Comparison of ENCODE assay signal across 8 mouse cellular contexts in genomic region chr12:83987583-83988441, GRCm38 (mm10). TPM values are rescaled to one million over a fixed set of nuclear protein-coding genes. Genes with fewer than 3 reads are reported as not detected.
A peak's percentile ranks its signal among the peaks of the same experiment; 100 is the strongest.
DNase-seq lines count a peak whose midpoint lies in the region; ATAC-seq and TF ChIP-seq lines count a peak whose summit lies in the region.

Acot2 (plus strand) TSS chr12:83987861.

- H3K27ac ChIP-seq in ES-E14 (ENCODE audit: insufficient read depth, low read depth, low read length, poor library complexity, severe bottlenecking): no peak within 1 kb of the TSS
- H3K27ac ChIP-seq in forebrain, embryonic 15.5 days (replicated peaks): peak within 1 kb of the TSS; percentile 94
- H3K27ac ChIP-seq in liver, postnatal 0 days (ENCODE audit: low read depth): peak within 1 kb of the TSS; percentile 93
- peak within 1 kb of the TSS; percentile 93 for H3K27ac ChIP-seq in neural tube, embryonic 13.5 days (replicated peaks)

- TF ChIP-seq CTCF in liver, postnatal 0 days (IDR thresholded peaks at IDR 0.05; ENCODE audit: low read depth): peak; percentile 64

- no peaks in the 10 kb centered on the region for H3K9me3 ChIP-seq in ES-E14 (ENCODE audit: control insufficient read depth, insufficient read depth, low read depth, low read length)
- H3K9me3 ChIP-seq in forebrain, embryonic 15.5 days: no peaks in the 10 kb centered on the region
- no peaks in the 10 kb centered on the region; the same call in 1 of the 2 replicates for H3K9me3 ChIP-seq in liver, postnatal 0 days (ENCODE audit: low read length)
- no peaks in the 10 kb centered on the region; the same call in 1 of the 2 replicates for H3K9me3 ChIP-seq in neural tube, embryonic 13.5 days

- H3K9ac ChIP-seq in ES-E14 (ENCODE audit: insufficient read depth, low read depth, low read length, poor library complexity, severe bottlenecking): peak within 1 kb of the TSS; percentile 79
- H3K9ac ChIP-seq in forebrain, embryonic 15.5 days (replicated peaks): peak within 1 kb of the TSS; percentile 76
- peak within 1 kb of the TSS; percentile 78 for H3K9ac ChIP-seq in liver, postnatal 0 days (replicated peaks)
- H3K9ac ChIP-seq in neural tube, embryonic 13.5 days: peak within 1 kb of the TSS; percentile 81

- no peaks in the 10 kb centered on the region for H3K27me3 ChIP-seq in forebrain, embryonic 15.5 days
- H3K27me3 ChIP-seq in liver, postnatal 0 days (ENCODE audit: insufficient read depth, low read length): no peaks in the 10 kb centered on the region
- no peaks in the 10 kb centered on the region for H3K27me3 ChIP-seq in neural tube, embryonic 13.5 days

- intact Hi-C loops in heart, postnatal 14 days (cut with DNase I): no loop called here

- peak within 1 kb of the TSS; percentile 70 for H3K4me2 ChIP-seq in forebrain, embryonic 15.5 days (replicated peaks)
- H3K4me2 ChIP-seq in liver, postnatal 0 days (ENCODE audit: low read depth, low read length): peak within 1 kb of the TSS; percentile 72
- H3K4me2 ChIP-seq in neural tube, embryonic 13.5 days: peak within 1 kb of the TSS; percentile 63

- TF ChIP-seq EP300 in liver, postnatal 0 days (IDR thresholded peaks at IDR 0.05; ENCODE audit: low read depth): no peak

- peaks cover 1 to 5% of the 10 kb centered on the region in 2 experiments; a peak in 1 of 4 replicates for H3K4me1 ChIP-seq in ES-E14 (ENCODE audit: control insufficient read depth in 2 of 2, insufficient read depth in 2 of 2, low read length in 2 of 2, poor library complexity in 1 of 2)
- H3K4me1 ChIP-seq in forebrain, embryonic 15.5 days: peaks cover 6% of the 10 kb centered on the region
- H3K4me1 ChIP-seq in liver, postnatal 0 days (ENCODE audit: insufficient read depth): peaks cover 11% of the 10 kb centered on the region
- H3K4me1 ChIP-seq in neural tube, embryonic 13.5 days (replicated peaks): peaks cover 19% of the 10 kb centered on the region

- no peaks in the 10 kb centered on the region for H3K36me3 ChIP-seq in ES-E14 (ENCODE audit: control insufficient read depth, insufficient read depth, low read length, poor library complexity, severe bottlenecking)
- no peaks in the 10 kb centered on the region for H3K36me3 ChIP-seq in forebrain, embryonic 15.5 days
- H3K36me3 ChIP-seq in liver, postnatal 0 days (replicated peaks; ENCODE audit: insufficient read depth, low read length): no peaks in the 10 kb centered on the region
- H3K36me3 ChIP-seq in neural tube, embryonic 13.5 days: no peaks in the 10 kb centered on the region; the same call in 1 of the 2 replicates

- in situ Hi-C loops in ES-E14 (cut with MboI; ENCODE audit: low sequenced_read_pairs in 2 of 2, unreplicated experiment in 2 of 2): loop anchor here (5.0 kb wide), 2 partner anchors 1719 to 1729 kb away; no protein-coding TSS in a partner anchor

- peak; percentile 41 for DNase-seq in ES-E14 (ENCODE audit: low read depth, low spot score)
- DNase-seq in cerebellum, adult 11-12 months: peak; percentile 79
- DNase-seq in heart, postnatal 14 days: peak; percentile 81 to 82
- peak; percentile 80 for DNase-seq in layer of hippocampus, adult 11-12 months (ENCODE audit: low spot score)
- DNase-seq in liver, postnatal 0 days: peak; percentile 74
- peak; percentile 88 for DNase-seq in telencephalon, adult 2 months (ENCODE audit: low read depth, low spot score)

- WGBS in forebrain, embryonic 15.5 days: under 1% methylated on average over 80 of the region's 80 CpGs
- under 1% methylated on average over 80 of the region's 80 CpGs for WGBS in liver, postnatal 0 days (ENCODE audit: insufficient replicate concordance)
- WGBS in neural tube, embryonic 13.5 days: under 1% methylated on average over 75 of the region's 80 CpGs

- peak; percentile 95 for ATAC-seq in forebrain, embryonic 15.5 days (replicated peaks)
- ATAC-seq in liver, postnatal 0 days: peak; percentile 83
- peak; percentile 95 for ATAC-seq in neural tube, embryonic 13.5 days (ENCODE audit: low read depth)

- H3K4me3 ChIP-seq in ES-E14 (ENCODE audit: insufficient read depth in 1 of 2, low read depth in 1 of 2, low read length in 2 of 2, poor library complexity in 1 of 2, severe bottlenecking in 1 of 2): peak within 1 kb of the TSS; percentile 71
- peak within 1 kb of the TSS; percentile 83 for H3K4me3 ChIP-seq in forebrain, embryonic 15.5 days
- H3K4me3 ChIP-seq in liver, postnatal 0 days (ENCODE audit: low read depth, low read length): peak within 1 kb of the TSS; percentile 57
- H3K4me3 ChIP-seq in neural tube, embryonic 13.5 days: peak within 1 kb of the TSS; percentile 64

TF ChIP-seq in ES-E14, 5 proteins besides CTCF, POLR2A, EP300 and RAD21:
- TF ChIP-seq CHD2 (IDR thresholded peaks at IDR 0.05; ENCODE audit: low read depth, low read length): no peak
- no peak; the same call in 1 of the 2 replicates for TF ChIP-seq HCFC1 (IDR thresholded peaks at IDR 0.05; ENCODE audit: borderline replicate concordance, insufficient read depth, low read length)
- TF ChIP-seq MAFK (IDR thresholded peaks at IDR 0.05; ENCODE audit: insufficient read depth, low read depth, low read length): no peak
- no peak for TF ChIP-seq ZNF384 (IDR thresholded peaks at IDR 0.05; ENCODE audit: low read depth, low read length)
- no peak for TF ChIP-seq ZC3H11A (IDR thresholded peaks at IDR 0.05; ENCODE audit: borderline replicate concordance, low read depth, low read length)

RNA-seq across cellular contexts. Expression of gene Acot2, which starts in this region (rescaled TPM):
- total RNA-seq in ES-E14 (2012; rRNA removed): 3.7 and 4.1 TPM in 2 replicates
- polyA plus RNA-seq in forebrain, embryonic 15.5 days (2015; fragmentation: Nextera tagmentation; extraction: Ambion mirVana): 11.3 and 12.4 TPM in 2 replicates
- 100 to 1,000 TPM; 146 to 155 TPM for total RNA-seq in heart, postnatal 14 days (2021)
- 32.8 and 39.4 TPM in 2 replicates for polyA plus RNA-seq in liver, postnatal 0 days (2015; fragmentation: Nextera tagmentation; extraction: Ambion mirVana)
- 15.0 and 17.8 TPM in 2 replicates for polyA plus RNA-seq in neural tube, embryonic 13.5 days (2015; fragmentation: Nextera tagmentation; extraction: Ambion mirVana)

Comparison
In these comparisons a context has a peak if more than half of its experiments do, and no peak if none do; other contexts are left out.
1. RNA of gene Acot2 (total RNA-seq): 146 to 155 TPM in heart, postnatal 14 days; 3.7 to 4.1 TPM in ES-E14; every median in the first group is over 10 times any median in the second.
2. Peak in every context shown above with its lines, with median percentiles within 50 percentile points of each other: DNase-seq, H3K4me3 ChIP-seq, H3K9ac ChIP-seq, ATAC-seq and H3K4me2 ChIP-seq.